Comparison of ENCODE assay signal across 8 mouse cellular contexts in genomic region chr10:68282466-68283391, GRCm38 (mm10). TPM values are rescaled to one million over a fixed set of nuclear protein-coding genes. Genes with fewer than 3 reads are reported as not detected.
A peak's percentile ranks its signal among the peaks of the same experiment; 100 is the strongest.
DNase-seq lines count a peak whose midpoint lies in the region; ATAC-seq and TF ChIP-seq lines count a peak whose summit lies in the region.

No protein-coding gene starts in this region.

- no peak; the same call in none of the 2 replicates for TF ChIP-seq EP300 in lung, postnatal 0 days (IDR thresholded peaks at IDR 0.05)

- no peaks in the 10 kb centered on the region for H3K36me3 ChIP-seq in lung, postnatal 0 days (ENCODE audit: insufficient read depth, low read length)

- under 1% methylated on average over 26 of the region's 27 CpGs for WGBS in lung, postnatal 0 days

- peak overlapping the region; percentile 32 for H3K9ac ChIP-seq in lung, postnatal 0 days (replicated peaks; ENCODE audit: low read depth)

- peak overlapping the region; percentile 76 for H3K27ac ChIP-seq in lung, postnatal 0 days (ENCODE audit: low read length)

- no peaks in the 10 kb centered on the region for H3K9me3 ChIP-seq in lung, postnatal 0 days (ENCODE audit: low read length)

- TF ChIP-seq CTCF in lung, postnatal 0 days (IDR thresholded peaks at IDR 0.05), result peak; percentile 93

- H3K4me1 ChIP-seq in lung, postnatal 0 days (ENCODE audit: insufficient read depth, low read depth, low read length), result peaks cover 6% of the 10 kb centered on the region; the same call in 1 of the 2 replicates

- peak overlapping the region; percentile 94 for H3K4me2 ChIP-seq in lung, postnatal 0 days (replicated peaks; ENCODE audit: low read depth, low read length)

- H3K4me3 ChIP-seq in lung, postnatal 0 days (ENCODE audit: low read depth, low read length), result peak overlapping the region; percentile 45

- ATAC-seq in hematopoietic stem cell, adult 5-6 weeks (replicated peaks in 1 of 2; ENCODE audit: insufficient read depth in 1 of 2, low FRiP score in 2 of 2, low TSS enrichment in 1 of 2, low read depth in 1 of 2, poor library complexity in 2 of 2, severe bottlenecking in 2 of 2), result peak; percentile 77 to 83
- peak; percentile 94 for ATAC-seq in lung, postnatal 0 days

- no peaks in the 10 kb centered on the region for H3K27me3 ChIP-seq in lung, postnatal 0 days (replicated peaks; ENCODE audit: insufficient read depth, low read length)

- peak; percentile 70 for DNase-seq in NIH3T3 (ENCODE audit: low read depth)
- peak; percentile 92 for DNase-seq in cerebellum, adult 9-10 months
- DNase-seq in forelimb bud, embryonic 11.5 days (ENCODE audit: low read depth, low spot score), result peak; percentile 93
- DNase-seq in layer of hippocampus, adult 8-10 months (ENCODE audit: low spot score in 2 of 2), result peak; percentile 64 to 69
- peak; percentile 92 for DNase-seq in lung, postnatal 0 days (ENCODE audit: low spot score)
- DNase-seq in ovary, adult 18-20 months (ENCODE audit: low spot score), result peak; percentile 71
- peak; percentile 84 for DNase-seq in thymus, postnatal 14 days

RNA-seq across cellular contexts. Expression of gene Arid5b, which starts 4.2 kb away (rescaled TPM):
- 12.5 and 13.8 TPM in 2 replicates for total RNA-seq in hematopoietic stem cell, adult 5-6 weeks (2017)
- 10 to 100 TPM; 25.3 to 27.5 (median 26.4) TPM for total RNA-seq in layer of hippocampus, adult 8-10 months (2022)
- polyA plus RNA-seq in lung, postnatal 0 days (2015; fragmentation: Nextera tagmentation; extraction: Ambion mirVana), result 42.8 and 50.8 TPM in 2 replicates

Comparison
In these comparisons a context has a peak if more than half of its experiments do, and no peak if none do; other contexts are left out.
1. Peak in every context shown above with its lines: DNase-seq, ATAC-seq, H3K4me3 ChIP-seq and H3K27ac ChIP-seq.